Mouse (Mus musculus) embryonic facial prominence, embryonic 13.5 days (tissue): ENCODE data around the gene Spem1. TPM values are rescaled to one million over a fixed set of nuclear protein-coding genes. Genes with fewer than 3 reads are reported as not detected.
A peak's percentile ranks its signal among the peaks of the same experiment; 100 is the strongest.

Source experiments
- ATAC-seq: fragments of 200-750 bp; cut with Nextera tagmentation; 2 replicates; pipeline ENCODE4 v1.8.0; 2017; ENCODE audit warnings: low read depth; ENCODE audit not compliant: insufficient number of reproducible peaks, insufficient read depth, low FRiP score, low TSS enrichment
- H3K27ac ChIP-seq: fragments of 300-500 bp; sonication (generic); 2 replicates; pipeline ENCODE4 v1.5.1; 2015; ENCODE audit warnings: moderate library complexity, mild to moderate bottlenecking, inconsistent platforms
- H3K27me3 ChIP-seq: fragments of 300-500 bp; sonication (generic); 2 replicates; pipeline ENCODE4 v1.6.1; 2015; ENCODE audit warnings: mild to moderate bottlenecking, inconsistent platforms
- H3K36me3 ChIP-seq: fragments of 300-500 bp; sonication (generic); 2 replicates; pipeline ENCODE4 v1.6.1; 2015; ENCODE audit warnings: mild to moderate bottlenecking, inconsistent platforms
- H3K4me1 ChIP-seq: fragments of 300-500 bp; sonication (generic); 2 replicates; pipeline ENCODE4 v1.6.1; 2015; ENCODE audit warnings: inconsistent platforms
- H3K4me2 ChIP-seq: fragments of 300-500 bp; sonication (generic); 2 replicates; pipeline ENCODE4 v1.6.1; 2015; ENCODE audit warnings: moderate library complexity, mild to moderate bottlenecking, inconsistent platforms
- H3K4me3 ChIP-seq: fragments of 300-500 bp; sonication (generic); 2 replicates; pipeline ENCODE4 v1.5.1; 2015; ENCODE audit warnings: mild to moderate bottlenecking, inconsistent platforms
- H3K9ac ChIP-seq: fragments of 300-500 bp; sonication (generic); 2 replicates; pipeline ENCODE4 v1.6.1; 2015; ENCODE audit warnings: mild to moderate bottlenecking, inconsistent platforms
- H3K9me3 ChIP-seq: fragments of 300-500 bp; sonication (generic); 2 replicates; pipeline ENCODE4 v1.6.1; 2016; ENCODE audit warnings: inconsistent platforms
- WGBS: fragments of 180-500 bp; shearing (Covaris S2); methylation state at CpG from one replicate; pipeline ENCODE4 v1.1.7; 2015; ENCODE audit warnings: mixed read lengths; 5-methylcytosine and 5-hydroxymethylcytosine counted together
- polyA plus RNA-seq: library from polyadenylated mRNA; unstranded; fragments of >200 nt; fragmentation: Nextera tagmentation; extraction: Ambion mirVana; gene quantifications from 2 replicates; pipeline ENCODE4 v1.2.1, GENCODE M21; 2015

The Spem1 gene
- polyA plus RNA-seq, 1 experiment from 2014 or later: not detected

DNA sequence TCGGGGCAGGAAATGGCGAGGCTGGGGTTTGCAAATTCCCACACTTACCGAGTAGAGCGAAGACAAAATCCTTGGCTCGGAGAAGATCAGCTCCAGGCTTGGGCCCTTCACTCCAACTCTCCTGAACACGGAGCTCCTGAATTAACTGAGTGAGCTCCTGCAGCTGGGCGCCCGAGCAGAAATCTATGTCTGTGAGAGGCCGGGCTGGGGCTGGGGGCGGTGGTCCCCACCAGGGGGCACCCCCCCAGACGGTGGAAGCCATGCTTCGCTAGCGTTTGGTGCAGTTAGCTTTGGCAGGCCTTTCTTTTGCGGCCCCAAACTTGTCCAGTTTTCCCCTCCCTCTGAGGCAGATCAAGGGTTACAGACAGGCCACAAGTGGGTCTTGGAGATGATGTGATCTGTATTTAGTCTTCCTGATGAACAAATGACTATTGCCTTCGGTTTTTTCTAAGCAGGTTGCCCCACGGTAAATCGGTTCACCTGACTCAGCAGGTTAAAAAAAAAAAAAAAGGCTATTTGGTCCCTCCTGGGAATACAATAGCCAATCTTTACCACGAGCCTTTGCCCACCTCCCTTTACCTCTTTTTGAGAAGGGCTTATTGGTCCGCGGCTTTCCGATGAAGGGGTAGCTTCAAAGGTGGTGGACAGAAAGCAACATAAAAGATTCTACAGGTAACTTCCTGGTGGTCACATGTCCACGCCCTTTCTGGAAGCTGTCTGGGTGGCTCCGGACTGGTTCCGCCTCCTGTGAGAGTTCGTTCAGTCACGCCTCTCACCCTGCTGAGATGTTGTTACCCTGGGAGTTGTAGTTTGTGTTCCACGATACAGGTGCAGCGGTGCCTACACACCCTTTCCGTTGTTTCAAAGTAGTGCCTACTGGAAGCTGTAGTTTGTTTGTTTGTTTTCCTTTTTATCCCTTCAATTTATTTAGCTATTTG, 16.7 kb downstream of the Spem1 start, which contains the start of gene Tmem102:
Gene Tmem102, minus strand, starts transcription at position 653 of the 938 bp plus-strand sequence.
- no peaks in the 10 kb centered on the region for H3K36me3 ChIP-seq
- peak within 1 kb of the TSS; percentile 56 for H3K4me3 ChIP-seq
- peak within 1 kb of the TSS; percentile 98 for H3K4me2 ChIP-seq
- no peak within 1 kb of the TSS for H3K27ac ChIP-seq
- WGBS: 4% methylated on average over 29 of the region's 29 CpGs
- H3K9ac ChIP-seq: peak within 1 kb of the TSS; percentile 49
- no peak for ATAC-seq
- H3K9me3 ChIP-seq: peaks cover 3% of the 10 kb centered on the region; the same call in 1 of the 2 replicates
- peaks cover 40% of the 10 kb centered on the region for H3K27me3 ChIP-seq
- H3K4me1 ChIP-seq: peaks cover 53% of the 10 kb centered on the region

DNA sequence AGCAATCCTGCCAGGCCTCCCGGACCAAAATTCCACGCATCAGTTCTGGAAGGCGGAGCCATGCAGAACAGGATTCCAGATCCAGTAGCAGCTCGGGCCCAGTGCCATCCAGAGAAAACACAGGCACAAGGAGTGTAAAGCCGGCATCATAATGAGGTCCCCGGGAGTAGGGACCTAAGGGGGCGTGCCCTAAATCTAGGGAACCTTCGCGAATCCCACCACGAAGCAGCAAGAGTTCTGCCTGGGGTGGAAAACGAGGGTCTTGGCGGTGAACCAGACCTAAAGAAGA, 17.4 kb downstream of the Spem1 start:
- 6% methylated on average over 12 of the region's 12 CpGs for WGBS
- Histone ChIP-seq H3K36me3 (no peaks in the 10 kb centered on the region), H3K9ac (peak overlapping the region; percentile 49; the same call in 1 of the 2 replicates), H3K4me1 (peaks cover 59% of the 10 kb centered on the region), H3K27me3 (peaks cover 40% of the 10 kb centered on the region), H3K4me2 (peak overlapping the region; percentile 98), H3K4me3 (peak overlapping the region; percentile 56), H3K27ac (no peak overlapping the region), H3K9me3 (peaks cover 3% of the 10 kb centered on the region; the same call in 1 of the 2 replicates)
- no peak for ATAC-seq

DNA sequence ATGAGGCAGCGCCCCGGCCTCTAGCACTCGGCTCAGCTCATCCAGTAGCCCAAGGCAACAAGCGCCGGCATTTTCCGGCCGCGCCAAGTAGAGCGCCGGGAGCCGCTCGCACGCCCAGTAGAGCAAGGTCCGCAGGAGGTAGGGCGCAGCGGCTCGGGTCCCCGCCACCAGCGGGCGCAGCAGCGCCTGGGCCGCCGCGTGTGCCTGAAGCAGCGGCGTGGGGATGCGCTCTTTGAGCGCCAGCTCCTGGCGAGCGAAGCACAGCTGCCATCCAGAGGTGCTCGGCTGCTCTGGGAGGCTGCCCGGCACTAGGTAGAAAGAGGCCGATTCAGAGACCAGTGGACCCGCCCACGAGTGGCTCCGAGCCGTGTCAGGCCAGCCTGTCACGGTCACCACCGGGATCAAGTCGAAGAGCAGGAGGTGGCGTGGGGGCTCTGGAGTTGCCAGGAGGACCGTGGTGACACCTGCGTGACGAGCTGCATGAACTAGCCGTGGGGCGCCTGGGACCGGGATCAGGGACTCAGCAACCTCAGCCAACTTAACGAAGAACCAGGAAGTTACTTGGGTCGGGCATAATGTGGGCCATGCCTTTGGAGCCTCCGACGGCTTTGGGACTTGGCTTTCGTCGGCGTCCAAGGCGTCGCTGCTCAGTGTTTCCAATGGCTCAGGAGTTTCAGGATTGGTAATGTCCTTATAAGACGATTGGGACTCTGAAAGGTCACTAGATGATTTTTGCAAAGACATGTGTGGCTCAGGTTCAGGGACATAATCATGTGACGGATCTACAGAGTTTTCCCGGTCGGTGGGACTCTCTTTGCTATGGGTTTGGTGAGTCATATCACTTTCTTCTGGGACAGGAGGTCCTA, 18.0 kb downstream of the Spem1 start:
- 0 out of 2 replicates have a peak overlapping the region, but pooled peaks have one; percentile 39 for H3K27ac ChIP-seq
- peak overlapping the region; percentile 56 for H3K4me3 ChIP-seq
- peak overlapping the region; percentile 98 for H3K4me2 ChIP-seq
- peaks cover 65% of the 10 kb centered on the region for H3K4me1 ChIP-seq
- H3K27me3 ChIP-seq: peaks cover 44% of the 10 kb centered on the region
- peaks cover 3% of the 10 kb centered on the region; the same call in 1 of the 2 replicates for H3K9me3 ChIP-seq
- under 1% methylated on average over 60 of the region's 60 CpGs for WGBS
- H3K36me3 ChIP-seq: no peaks in the 10 kb centered on the region
- peak overlapping the region; percentile 74 for H3K9ac ChIP-seq
- no peak for ATAC-seq

DNA sequence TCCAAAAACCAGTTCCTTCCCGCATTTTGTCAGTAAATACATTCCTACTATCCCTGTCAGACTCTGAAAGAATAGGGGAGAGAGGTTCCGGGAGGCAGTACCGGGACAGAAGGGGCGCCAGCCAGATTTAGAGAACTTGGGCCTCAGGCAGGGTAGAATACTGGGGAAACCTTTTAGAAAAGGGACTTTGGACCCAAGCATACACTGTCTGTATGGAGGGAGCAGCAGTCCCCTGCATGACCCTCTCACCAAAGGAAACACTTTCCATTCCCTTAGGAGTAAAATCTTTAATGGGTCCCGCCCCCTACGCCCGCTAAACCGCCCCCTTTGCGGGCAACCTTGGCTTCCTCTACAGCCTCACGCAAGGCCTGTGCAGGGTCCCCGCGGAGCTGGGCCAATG, 18.7 kb downstream of the Spem1 start:
- 2% methylated on average over 12 of the region's 12 CpGs for WGBS
- no peak for ATAC-seq
- Histone ChIP-seq H3K4me1 (peaks cover 66% of the 10 kb centered on the region), H3K9me3 (peaks cover 3% of the 10 kb centered on the region; the same call in 1 of the 2 replicates), H3K4me2 (peak overlapping the region; percentile 98), H3K9ac (peak overlapping the region; percentile 74), H3K27me3 (peaks cover 46% of the 10 kb centered on the region), H3K36me3 (no peaks in the 10 kb centered on the region; the same call in 1 of the 2 replicates), H3K27ac (0 out of 2 replicates have a peak overlapping the region, but pooled peaks have one; percentile 39), H3K4me3 (peak overlapping the region; percentile 56)

DNA sequence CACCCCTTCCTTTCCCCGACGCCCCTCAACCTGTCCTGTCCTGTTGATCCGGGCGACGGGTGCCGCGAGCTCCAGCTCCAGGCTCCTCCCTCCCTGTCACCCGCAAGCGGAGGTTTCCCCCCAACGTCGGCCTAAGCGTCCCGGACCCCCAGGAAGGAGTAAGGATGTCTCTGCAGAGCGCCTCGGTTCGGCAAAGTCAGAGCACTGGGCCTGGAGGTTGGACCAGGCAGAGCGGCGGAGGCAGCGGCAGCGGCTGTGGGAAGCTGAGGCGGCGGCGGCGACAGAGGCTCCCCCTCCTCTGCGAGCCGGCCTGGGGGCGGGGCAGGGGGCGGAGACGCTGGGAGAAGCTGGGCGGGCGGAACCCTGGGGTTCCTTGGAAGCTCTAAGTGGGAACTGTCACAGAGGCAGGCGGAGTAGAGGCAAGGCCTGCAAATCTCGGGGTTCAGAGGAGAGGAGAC, 19.3 kb downstream of the Spem1 start:
- peak; percentile 23 for ATAC-seq
- Histone ChIP-seq H3K9me3 (peaks cover 3% of the 10 kb centered on the region; the same call in 1 of the 2 replicates), H3K27me3 (peaks cover 53% of the 10 kb centered on the region), H3K4me3 (peak overlapping the region; percentile 56), H3K27ac (peak overlapping the region; percentile 68), H3K4me1 (peaks cover 66% of the 10 kb centered on the region), H3K36me3 (no peaks in the 10 kb centered on the region; the same call in 1 of the 2 replicates), H3K9ac (peak overlapping the region; percentile 74), H3K4me2 (peak overlapping the region; percentile 98)
- whole genome bisulfite sequencing: under 1% methylated on average over 33 of the region's 33 CpGs

DNA sequence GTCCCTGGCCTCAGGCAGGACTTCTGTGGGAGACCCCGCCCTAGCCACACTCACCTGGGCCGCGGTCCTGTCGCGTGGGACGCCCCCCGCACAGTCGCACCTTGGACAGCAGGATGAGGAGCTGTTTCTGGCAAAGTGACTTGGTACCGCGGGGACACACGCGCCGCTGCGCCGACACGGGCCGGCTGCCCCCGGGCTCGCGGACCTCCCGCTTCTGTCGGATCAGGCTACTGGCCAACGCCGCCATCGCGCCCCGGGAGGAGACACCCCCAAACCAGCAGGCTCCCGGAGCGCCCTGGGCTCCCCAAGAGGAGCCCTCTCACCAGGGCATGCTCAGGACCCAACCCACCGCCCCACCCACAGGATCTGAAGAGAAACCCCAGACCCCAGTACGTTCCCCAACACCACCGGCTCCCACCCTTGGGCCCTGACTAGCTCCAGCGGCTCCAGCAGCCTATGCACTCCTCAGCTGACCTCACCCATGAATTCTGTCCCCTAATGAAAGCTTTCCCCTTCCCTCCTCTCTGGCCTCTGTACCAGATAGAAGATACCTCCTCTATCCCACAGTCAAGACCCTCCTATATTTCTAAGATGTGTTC, 20.5 kb downstream of the Spem1 start, which contains the start of gene Fgf11:
Gene Fgf11, minus strand, starts transcription at position 479 of the 599 bp plus-strand sequence.
- 2% methylated on average over 33 of the region's 33 CpGs for WGBS
- peaks cover 63% of the 10 kb centered on the region for H3K27me3 ChIP-seq

DNA sequence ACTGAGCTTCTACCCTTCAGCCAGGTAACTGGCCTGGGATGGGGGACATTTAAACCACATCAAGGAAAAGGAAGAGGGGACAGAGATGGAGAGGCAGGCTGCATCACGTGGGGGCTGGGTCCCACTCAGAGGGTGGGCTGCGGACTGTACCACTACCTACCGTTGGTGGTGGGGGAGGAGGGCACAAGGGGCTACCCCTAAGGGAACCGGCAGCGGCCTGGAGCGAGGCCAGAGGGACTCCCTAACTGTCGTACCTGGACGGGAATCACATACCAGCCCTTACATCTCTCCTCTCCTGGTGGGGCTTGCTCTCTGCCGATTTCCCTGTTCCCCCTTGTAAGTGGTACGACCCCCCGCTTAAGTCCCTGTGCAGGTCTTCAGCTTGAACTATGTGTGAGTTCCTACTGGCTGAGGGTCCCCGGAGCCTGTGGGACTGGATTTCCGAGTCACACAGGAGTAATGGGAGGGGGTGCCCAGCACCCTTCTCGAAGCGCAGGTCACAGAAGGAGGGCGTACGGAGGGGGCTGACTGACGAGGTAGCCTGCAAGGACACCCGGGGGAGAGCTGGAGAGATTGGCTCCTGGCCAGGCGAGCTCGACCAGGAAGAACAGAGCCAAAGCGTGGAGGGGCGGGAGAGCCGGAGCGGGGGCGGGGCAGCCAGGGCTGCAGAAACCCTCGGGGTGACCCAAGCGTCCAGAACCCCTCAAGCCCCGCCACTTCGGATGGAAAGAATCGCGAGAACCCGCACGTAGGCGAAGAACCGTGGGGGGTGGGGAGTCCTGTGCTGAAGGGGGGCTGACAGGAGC, 21.4 kb downstream of the Spem1 start:
- H3K4me2 ChIP-seq: peak overlapping the region; percentile 98
- peak overlapping the region; percentile 79 for H3K9ac ChIP-seq
- peak overlapping the region; percentile 75 for H3K27ac ChIP-seq
- under 1% methylated on average over 36 of the region's 36 CpGs for WGBS
- no peaks in the 10 kb centered on the region for H3K9me3 ChIP-seq
- H3K27me3 ChIP-seq: peaks cover 63% of the 10 kb centered on the region
- ATAC-seq: peak; percentile 57
- H3K36me3 ChIP-seq: no peaks in the 10 kb centered on the region; the same call in 1 of the 2 replicates
- H3K4me3 ChIP-seq: peak overlapping the region; percentile 56
- peaks cover 71% of the 10 kb centered on the region for H3K4me1 ChIP-seq

More for the DNA sequence above, 20.5 kb downstream of the Spem1 start, which contains the start of gene Fgf11:
- peak within 1 kb of the TSS; percentile 75 for H3K27ac ChIP-seq
- peaks cover 66% of the 10 kb centered on the region for H3K4me1 ChIP-seq
- ATAC-seq: no peak
- H3K9ac ChIP-seq: peak within 1 kb of the TSS; percentile 79
- H3K4me3 ChIP-seq: peak within 1 kb of the TSS; percentile 56
- H3K36me3 ChIP-seq: no peaks in the 10 kb centered on the region; the same call in 1 of the 2 replicates
- H3K4me2 ChIP-seq: peak within 1 kb of the TSS; percentile 98
- H3K9me3 ChIP-seq: peaks cover 2% of the 10 kb centered on the region; the same call in 1 of the 2 replicates

DNA sequence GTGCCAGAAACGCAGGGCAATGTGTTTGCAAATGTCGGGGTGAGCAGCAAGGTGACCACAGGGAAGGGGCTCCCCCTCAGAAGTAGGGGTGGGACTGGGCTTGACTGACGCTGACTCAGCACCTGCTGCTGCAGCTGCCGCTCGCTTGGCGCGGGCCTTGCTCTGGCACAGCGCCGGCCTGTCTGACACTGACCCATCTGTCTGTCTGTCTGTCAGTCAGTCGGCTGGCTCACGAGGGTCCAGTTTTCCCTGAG, 21.9 kb downstream of the Spem1 start:
- H3K9ac ChIP-seq: peak overlapping the region; percentile 79
- H3K27ac ChIP-seq: no peak overlapping the region
- no peak for ATAC-seq
- H3K4me3 ChIP-seq: peak overlapping the region; percentile 56
- no peaks in the 10 kb centered on the region; the same call in 1 of the 2 replicates for H3K36me3 ChIP-seq
- WGBS: 1% methylated on average over 11 of the region's 11 CpGs
- H3K27me3 ChIP-seq: peaks cover 63% of the 10 kb centered on the region
- H3K4me1 ChIP-seq: peaks cover 68% of the 10 kb centered on the region
- peak overlapping the region; percentile 98 for H3K4me2 ChIP-seq
- H3K9me3 ChIP-seq: no peaks in the 10 kb centered on the region

DNA sequence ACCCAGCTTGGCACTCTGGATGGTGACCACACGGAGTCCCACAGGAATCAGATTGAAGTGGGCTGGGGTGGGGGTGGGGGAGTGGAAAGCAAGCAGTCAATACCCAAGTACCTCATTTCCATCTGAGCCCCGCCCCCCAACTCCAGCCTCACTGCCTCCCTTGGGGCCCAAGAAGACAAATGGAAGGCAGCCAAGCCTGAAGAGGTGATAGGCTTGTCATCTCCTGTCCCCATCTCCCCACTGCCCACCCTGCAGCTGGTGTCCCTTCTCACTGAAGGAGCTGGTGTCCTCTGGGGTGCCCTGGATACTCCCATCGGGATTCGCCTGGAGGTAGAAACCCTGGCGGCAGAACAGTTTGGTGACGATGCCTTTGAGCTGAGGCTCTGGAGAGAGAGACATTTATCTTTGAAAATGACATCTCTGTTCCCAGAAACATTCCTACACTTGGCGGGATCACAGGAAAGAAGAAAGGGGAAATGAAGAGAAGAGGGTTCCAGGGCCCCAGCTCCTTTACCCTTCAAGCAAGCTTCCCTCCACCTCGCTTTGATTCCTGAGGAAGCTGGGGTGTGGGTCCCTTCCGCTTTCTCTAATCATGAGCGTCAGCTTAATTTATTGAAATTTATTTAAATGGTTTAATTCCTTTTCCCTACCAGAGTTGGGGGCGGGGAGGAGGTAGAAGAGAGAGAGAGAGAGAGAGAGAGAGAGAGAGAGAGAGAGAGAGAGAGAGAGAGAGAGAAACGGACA, 22.4 kb downstream of the Spem1 start:
- H3K9ac ChIP-seq: 0 out of 2 replicates have a peak overlapping the region, but pooled peaks have one; percentile 8
- peak overlapping the region; percentile 98 for H3K4me2 ChIP-seq
- no peaks in the 10 kb centered on the region for H3K9me3 ChIP-seq
- H3K27me3 ChIP-seq: peaks cover 62% of the 10 kb centered on the region
- peak overlapping the region; percentile 56 for H3K4me3 ChIP-seq
- H3K27ac ChIP-seq: peak overlapping the region; percentile 40
- ATAC-seq: no peak
- no peaks in the 10 kb centered on the region; the same call in 1 of the 2 replicates for H3K36me3 ChIP-seq
- H3K4me1 ChIP-seq: peaks cover 63% of the 10 kb centered on the region
- 21% methylated on average over 12 of the region's 12 CpGs for WGBS

DNA sequence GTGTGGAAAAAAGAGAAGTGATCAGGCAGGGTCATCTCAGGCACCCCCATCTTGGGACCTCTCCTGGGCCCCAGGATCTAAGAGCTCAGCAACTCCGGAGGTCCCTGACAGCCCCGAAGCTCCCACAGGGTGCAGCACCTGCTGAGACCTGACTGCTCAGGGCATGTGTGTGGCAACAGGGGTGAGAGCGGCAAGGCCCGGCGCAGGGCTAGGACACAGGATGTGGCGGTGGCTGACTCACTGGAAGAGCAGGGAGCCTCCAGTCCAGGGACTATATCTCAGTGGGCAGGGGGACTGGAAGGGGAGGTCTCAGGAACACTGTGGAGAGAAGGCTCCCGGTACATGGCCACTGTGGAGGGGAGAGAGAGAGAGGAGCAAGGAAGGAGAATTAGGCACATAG, 24.1 kb downstream of the Spem1 start:
- H3K27me3 ChIP-seq: peaks cover 70% of the 10 kb centered on the region
- no peak for ATAC-seq
- 70% methylated on average over 7 of the region's 7 CpGs for WGBS
- no peak overlapping the region for H3K9ac ChIP-seq
- H3K4me1 ChIP-seq: peaks cover 47% of the 10 kb centered on the region
- no peaks in the 10 kb centered on the region; the same call in 1 of the 2 replicates for H3K36me3 ChIP-seq
- H3K9me3 ChIP-seq: no peaks in the 10 kb centered on the region
- no peak overlapping the region for H3K4me2 ChIP-seq
- no peak overlapping the region for H3K4me3 ChIP-seq
- no peak overlapping the region for H3K27ac ChIP-seq
